Mouse (Mus musculus) CH12F3 (cell line): ENCODE data around the gene Ifnl2.
"Not testable (repeated sequence)": the region's sequence is repeated elsewhere in the genome, so short reads cannot be mapped to it uniquely, and the experiment has no call there.

ENCODE experiments used
- in situ Hi-C: fragments of 300-500 bp; cut with MboI; formaldehyde crosslinking; loops from 2 replicates; pipeline ENCODE4 v1.14.3; 2020; ENCODE audit warnings: low sequenced_read_pairs

The Ifnl2 gene

DNA sequence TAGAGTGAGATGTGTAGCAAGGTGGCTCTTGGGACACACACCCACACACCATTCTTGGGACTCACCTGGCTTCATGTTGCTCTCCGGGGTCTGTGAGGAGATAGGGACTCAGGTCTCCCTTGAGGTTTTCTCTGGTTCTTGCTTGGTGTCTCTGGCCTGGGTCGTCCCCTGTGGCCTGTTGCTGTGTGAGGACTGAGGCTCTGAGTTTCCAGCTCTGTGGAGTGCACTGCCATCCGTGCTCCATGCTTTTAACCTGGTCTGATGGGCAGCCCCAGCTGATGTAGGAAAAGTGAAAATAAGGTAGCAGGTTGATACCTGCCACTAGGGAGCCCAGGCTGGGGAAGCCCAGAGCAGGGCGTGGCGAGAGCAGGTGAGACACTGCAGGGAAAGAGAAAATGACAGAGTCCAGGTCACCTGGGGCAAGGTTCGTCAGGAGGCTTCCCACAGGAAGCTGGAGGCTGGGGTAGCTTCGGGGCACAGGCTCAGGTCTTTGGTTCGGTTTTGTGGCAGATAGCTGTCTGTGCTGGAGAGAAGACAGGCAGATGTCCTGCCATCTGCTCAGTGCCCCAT lies at the start of gene Ifnl2:
Ifnl2 (minus strand) TSS at position 51 of the 570 bp plus-strand sequence.
- in situ Hi-C loops: not testable (repeated sequence)

GRCm38 (mm10) chr7:28558486-28558885 lies 48.2 kb upstream of the Ifnl2 start:
- in situ Hi-C loops: no loop called here

DNA sequence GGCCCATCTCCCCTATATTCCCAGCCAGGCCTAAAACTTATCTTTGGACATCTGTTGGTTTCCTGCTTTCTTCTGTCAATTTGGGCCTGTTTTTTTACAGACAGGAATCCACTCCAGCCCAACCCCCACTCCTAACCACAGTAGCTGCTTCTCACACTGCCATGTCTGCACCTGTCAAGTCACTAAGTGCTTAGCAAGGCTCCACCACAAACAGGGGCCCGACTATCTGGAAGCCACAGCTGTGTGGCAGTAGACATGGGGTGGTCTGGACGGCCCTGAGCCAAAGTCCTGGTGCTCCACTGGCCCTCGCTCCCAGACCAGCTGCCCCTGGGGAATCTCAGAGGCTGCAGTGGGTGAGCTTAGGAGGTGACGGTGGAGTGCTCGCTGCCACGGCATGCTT lies 47.5 kb upstream of the Ifnl2 start:
- in situ Hi-C loops: no loop called here

DNA sequence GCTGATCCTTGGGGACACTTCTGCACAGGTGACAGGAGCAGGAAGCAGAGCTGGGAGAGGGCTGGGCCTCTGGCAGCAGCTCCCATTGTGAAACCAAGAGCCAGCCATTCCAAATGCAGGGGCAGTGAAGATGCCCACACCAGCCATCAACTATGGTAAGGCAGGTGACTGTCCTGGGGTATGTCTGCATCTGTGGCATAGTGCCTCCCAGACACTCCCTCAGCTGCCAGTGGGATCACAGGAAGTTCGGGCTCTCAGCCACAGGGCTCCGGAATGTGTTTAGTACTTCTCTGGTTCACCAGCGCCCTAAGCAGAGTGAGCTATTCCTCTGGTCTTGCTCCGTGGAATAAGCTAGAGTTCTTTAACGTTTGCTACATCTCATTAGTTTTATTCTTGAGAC lies 46.8 kb upstream of the Ifnl2 start:
- in situ Hi-C loops: no loop called here

GRCm38 (mm10) chr7:28555939-28556535 lies 45.8 kb upstream of the Ifnl2 start:
- in situ Hi-C loops: no loop called here

GRCm38 (mm10) chr7:28553076-28553475 lies 42.8 kb upstream of the Ifnl2 start:
- in situ Hi-C loops: no loop called here

DNA sequence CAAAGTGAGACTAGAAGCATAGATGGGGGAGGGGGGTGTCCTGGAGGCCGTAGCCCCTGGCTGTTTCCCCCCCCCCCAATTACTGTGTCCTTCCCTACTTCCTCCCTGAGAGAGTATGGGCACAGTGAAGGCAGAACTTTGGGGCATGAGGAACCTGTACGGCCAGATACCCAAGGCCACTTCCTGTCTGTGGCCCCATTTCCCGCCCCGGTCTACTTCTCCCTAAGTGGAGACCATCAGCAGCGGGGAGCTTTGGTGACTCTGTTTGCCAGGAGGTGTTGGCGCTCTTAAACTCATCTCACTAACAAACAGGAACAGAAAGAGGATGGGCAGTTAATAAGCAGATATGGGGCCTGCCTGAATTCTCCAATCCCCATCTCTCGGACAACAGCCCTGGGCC lies 37.4 kb upstream of the Ifnl2 start:
- in situ Hi-C loops: no loop called here

DNA sequence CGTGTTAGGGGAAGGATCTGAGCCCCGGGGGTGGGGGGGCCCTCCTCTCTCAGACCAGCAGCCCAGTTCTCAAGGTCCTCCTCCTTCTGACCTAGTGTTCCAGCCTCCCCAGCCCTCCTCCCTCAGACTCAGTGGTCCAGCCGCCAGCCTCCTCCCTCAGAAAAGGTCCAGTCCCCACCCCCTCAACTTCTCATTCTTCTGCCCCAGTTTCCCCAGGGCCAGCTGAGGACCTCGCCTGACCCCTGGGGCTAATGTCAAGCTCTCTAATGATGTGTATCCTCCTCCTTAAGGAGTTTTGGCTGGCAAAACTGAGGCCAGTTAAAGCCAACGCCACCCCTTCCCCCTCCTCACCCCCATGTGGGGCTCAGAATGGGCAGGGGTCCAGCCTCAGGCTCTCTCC lies 36.9 kb upstream of the Ifnl2 start, which contains the start of gene Nccrp1:
Nccrp1 (minus strand) TSS at position 101 of the 400 bp plus-strand sequence.
- in situ Hi-C loops: no loop called here

DNA sequence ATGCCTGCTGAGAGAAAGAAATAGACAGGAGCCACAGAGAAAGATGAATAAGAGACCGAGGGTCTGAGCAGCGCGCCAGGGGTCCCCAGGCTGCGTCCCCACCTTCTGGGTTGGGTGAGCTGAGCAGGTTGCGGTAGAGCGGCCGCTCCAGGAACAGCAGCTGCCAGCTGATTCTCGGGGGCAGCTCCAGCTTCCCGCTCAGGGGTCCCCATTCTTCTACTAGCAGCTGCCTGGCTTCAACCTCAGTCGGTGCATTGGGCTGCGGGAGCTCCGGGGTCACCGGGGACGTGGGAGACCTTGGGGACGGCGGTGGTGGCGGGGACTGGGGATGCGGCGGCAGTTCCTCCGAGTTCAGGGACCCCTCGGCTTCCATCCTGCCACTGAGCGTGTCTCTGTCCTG lies 36.4 kb upstream of the Ifnl2 start:
- in situ Hi-C loops: no loop called here

DNA sequence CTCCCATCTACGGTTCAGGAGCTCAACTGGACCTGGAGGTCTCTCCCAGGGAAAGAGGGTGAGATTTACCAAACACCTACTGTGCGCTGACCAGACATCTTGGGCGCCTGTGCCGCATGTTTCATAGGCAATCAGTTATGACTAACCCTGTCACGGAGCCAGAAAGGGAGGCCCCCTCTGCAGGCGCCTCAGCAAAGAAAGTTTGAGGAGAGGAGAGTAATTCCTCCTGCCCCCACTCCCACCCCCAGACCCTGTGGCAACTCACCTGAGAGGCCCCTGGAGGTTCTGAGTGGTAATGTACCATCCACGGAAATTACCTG lies 35.6 kb upstream of the Ifnl2 start:
- in situ Hi-C loops: no loop called here

DNA sequence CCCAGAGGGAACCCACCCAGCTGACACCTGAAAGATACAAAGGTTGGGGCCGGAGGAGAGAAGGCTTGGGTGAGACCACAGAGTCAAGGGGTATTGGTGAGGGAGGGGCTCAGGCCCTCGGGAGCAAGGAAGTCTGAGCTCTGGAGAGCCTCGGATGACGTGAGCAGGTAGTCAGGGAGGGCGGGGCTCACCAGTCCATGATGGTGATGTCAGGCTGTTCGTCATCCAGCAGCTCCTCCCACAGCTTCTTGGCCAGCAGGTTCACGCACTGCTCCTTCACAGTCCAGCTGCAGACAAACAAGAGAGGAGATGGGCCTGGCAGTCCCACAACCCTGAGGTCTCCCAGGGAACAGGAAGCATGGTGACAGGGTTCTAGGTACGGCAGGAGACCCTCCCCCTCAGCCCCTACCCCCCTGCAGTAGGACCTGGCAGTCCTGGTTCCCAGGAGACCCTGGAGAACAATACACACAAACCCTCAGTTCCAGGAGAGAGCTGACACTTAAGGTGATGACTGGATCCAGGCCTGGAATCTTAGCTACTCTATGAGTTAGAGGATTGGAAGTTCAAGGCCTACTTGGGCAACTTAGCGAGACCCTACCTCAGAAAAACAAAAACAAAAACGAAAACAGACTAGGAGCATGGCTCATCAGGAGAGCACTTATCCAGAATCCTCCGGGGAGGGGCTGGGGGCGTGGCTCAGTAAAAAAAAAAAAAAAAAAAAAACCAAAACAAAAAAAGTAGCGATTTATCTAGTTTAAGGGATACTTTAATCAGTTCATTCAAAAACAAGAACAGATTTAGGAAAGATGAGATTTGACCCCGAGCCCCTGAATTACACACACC lies 35.0 kb upstream of the Ifnl2 start:
- in situ Hi-C loops: no loop called here

- in situ Hi-C loops: no loop called here
These were observed 33.9 kb upstream of the Ifnl2 start for GRCm38 (mm10) chr7:28544051-28544601.

DNA sequence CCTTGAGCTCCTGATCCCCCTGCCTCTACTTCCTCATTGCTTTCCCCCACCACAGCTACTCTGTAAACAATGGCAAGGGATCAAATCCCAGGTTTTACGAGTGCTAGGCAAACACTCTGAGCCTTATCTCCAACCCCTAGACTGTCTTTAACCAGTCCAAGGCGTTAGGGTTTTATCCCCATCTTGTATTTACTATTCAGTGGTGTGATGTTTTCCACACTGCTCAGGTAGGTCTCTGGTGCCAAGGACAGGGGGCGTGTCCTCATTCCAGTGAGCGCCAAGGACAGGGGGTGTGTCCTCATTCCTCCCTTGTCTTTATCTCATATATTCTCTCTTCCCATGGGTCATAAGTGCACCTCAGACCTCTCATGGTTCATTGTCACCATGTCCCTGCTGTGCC lies 30.3 kb upstream of the Ifnl2 start, which contains the start of gene Sycn:
Sycn (plus strand) TSS at position 360 of the 400 bp plus-strand sequence.
- in situ Hi-C loops: no loop called here

GRCm38 (mm10) chr7:28538886-28539285 lies 28.6 kb upstream of the Ifnl2 start:
- in situ Hi-C loops: not testable (repeated sequence)

GRCm38 (mm10) chr7:28532005-28532404 lies 21.8 kb upstream of the Ifnl2 start:
- in situ Hi-C loops: loop anchor here (5.0 kb wide), 1 partner anchor 85 kb away; no protein-coding TSS in a partner anchor

DNA sequence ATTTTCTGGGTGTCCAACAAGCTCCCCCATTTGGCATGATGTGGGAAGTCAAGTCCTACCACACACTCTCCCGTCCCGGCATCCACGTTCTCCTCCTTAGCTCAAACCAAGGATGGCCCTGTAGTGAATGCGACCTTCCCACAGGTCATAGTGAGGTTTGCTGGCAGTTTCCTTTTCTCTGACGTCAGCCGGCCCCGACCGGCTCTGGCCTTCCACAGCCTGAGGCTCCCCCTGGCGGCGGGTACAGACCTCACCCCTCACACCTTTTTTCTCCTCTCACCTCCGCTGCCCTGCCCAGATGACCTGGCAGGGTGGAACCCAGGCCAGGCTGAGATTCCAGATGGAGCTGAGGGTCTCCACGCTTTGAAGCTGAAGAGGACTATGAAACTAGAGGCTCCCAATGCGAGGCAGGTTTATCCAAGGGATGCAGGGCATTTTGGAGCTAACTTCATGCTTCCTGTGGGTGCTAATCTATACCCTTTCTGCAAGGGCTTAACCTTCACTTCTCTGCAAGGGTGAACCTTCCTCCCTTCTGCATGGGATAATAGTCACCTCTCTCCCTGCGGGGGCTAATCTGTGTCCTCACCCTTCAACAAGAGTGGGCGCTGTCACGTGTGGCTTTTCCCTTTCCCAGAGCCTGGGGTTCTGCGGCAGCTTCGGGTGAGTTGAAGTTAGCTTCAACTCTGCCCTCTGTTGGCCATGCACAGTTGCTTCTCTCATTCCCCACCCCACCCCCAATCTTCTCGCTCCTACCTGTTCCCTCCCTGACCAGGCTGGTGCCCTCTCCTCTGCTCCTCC lies 17.9 kb upstream of the Ifnl2 start:
- in situ Hi-C loops: no loop called here

DNA sequence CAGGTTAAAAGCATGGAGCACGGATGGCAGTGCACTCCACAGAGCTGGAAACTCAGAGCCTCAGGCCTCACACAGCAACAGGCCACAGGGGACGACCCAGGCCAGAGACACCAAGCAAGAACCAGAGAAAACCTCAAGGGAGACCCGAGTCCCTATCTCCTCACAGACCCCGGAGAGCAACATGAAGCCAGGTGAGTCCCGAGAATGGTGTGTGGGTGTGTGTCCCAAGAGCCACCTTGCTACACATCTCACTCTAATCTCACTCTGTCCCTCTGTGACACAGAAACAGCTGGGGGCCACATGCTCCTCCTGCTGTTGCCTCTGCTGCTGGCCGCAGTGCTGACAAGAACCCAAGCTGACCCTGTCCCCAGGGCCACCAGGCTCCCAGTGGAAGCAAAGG lies 12.3 kb upstream of the Ifnl2 start, which contains the start of gene Ifnl3:
Ifnl3 (plus strand) TSS at position 301 of the 400 bp plus-strand sequence.
- in situ Hi-C loops: not testable (repeated sequence)

DNA sequence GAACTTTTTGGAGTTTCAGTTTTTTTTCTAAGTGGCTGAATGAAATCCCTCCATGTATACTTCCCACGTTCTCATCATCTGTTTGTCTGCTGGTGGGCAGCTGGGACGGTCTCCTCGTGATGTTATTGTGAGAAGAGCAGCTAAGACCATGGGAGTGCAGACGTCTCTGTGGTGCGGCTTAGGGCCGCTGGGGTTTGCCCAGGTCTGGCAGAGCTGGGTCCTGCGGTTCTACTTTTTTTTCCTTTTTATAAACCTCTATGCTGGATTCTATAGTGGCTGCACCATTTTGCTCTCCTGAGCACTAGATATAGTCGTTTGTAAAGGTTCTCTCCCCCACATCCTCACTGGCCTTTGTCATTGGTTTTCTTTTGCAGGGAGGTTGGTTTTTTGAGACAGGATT lies 1.2 kb upstream of the Ifnl2 start:
- in situ Hi-C loops: no loop called here

DNA sequence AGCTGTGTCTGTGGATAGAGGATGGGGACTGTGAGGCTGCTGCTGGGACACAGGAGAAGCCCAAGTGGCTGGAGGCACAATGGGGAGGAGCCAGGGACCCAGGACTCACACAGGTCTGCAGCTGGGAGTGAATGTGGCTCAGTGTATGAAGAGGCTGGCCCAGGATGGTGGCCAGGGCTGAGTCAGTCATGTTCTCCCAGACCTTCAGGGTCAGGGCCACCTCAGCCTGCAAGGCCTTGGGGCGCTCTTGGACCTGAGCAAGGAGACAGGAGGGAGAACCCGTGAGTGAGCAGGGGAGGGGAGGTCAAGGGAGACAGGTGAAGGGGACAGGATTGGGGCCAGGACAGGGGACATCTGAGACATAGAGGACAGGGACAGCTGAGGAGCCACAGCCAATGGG lies 1.1 kb downstream of the Ifnl2 start:
- in situ Hi-C loops: not testable (repeated sequence)

DNA sequence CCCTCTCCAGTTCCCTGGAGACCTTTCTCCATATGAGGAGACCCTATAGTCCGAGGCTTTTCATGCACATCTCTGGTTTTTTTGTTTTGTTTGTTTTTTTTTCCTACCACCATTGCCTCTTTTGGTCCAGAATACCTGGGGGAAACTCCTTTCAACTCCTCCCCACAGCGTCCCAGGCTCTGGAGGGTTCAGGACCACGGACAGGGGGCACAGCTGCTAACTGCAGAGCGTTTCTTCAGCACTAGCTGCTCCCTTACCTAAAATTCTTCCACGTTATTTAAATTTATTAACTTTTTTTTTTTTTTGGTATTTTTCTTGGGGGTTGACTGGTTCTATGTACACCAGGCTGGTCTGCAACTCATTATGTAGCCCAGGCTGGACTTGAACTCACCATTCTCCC lies 4.7 kb downstream of the Ifnl2 start:
- in situ Hi-C loops: no loop called here

- in situ Hi-C loops: no loop called here
These were observed 14.8 kb downstream of the Ifnl2 start for GRCm38 (mm10) chr7:28495426-28495825.
